Mouse (Mus musculus) frontal cortex, adult 2 months (tissue): ENCODE results near the gene Fbxo7. TPM values are rescaled to one million over a fixed set of nuclear protein-coding genes. Genes with fewer than 3 reads are reported as not detected.

Experiments used
- DNase-seq, 2 experiments: peaks; one replicate each; pipeline ENCODE4 v3.0.0; 2022; ENCODE audit warnings: low spot score in 1 of 2; ENCODE audit errors: extremely low spot score in 1 of 2
- polyA plus RNA-seq: library from polyadenylated mRNA; depleted of rRNA; stranded (reverse); fragments of >200 nt; gene quantifications from 2 replicates; pipeline ENCODE4 v1.2.3, GENCODE M21; 2012

The Fbxo7 gene
- polyA plus RNA-seq, 1 experiment, result 33.9 TPM

- DNase-seq, result no peak
Measured at GRCm38 (mm10) chr10:86034007-86034728, 12.4 kb downstream of the Fbxo7 start.

- DNase-seq, result no peak
Measured at GRCm38 (mm10) chr10:86043651-86044050, 21.9 kb downstream of the Fbxo7 start.

- DNase-seq, result no peak
Measured at GRCm38 (mm10) chr10:86044066-86044465, 22.3 kb downstream of the Fbxo7 start.

GRCm38 (mm10) chr10:86046371-86046770, 24.6 kb downstream of the Fbxo7 start:
- DNase-seq, result no peak

GRCm38 (mm10) chr10:86047786-86048185, 26.0 kb downstream of the Fbxo7 start:
- DNase-seq, result no peak

- DNase-seq, result no peak
Measured at GRCm38 (mm10) chr10:86050522-86050921, 28.8 kb downstream of the Fbxo7 start.

- DNase-seq, result no peak
Measured at GRCm38 (mm10) chr10:86052818-86053522, 31.2 kb downstream of the Fbxo7 start.

- no peak for DNase-seq
Measured at GRCm38 (mm10) chr10:86056297-86056903, 34.6 kb downstream of the Fbxo7 start.

GRCm38 (mm10) chr10:86057286-86057685, 35.5 kb downstream of the Fbxo7 start:
- no peak for DNase-seq

GRCm38 (mm10) chr10:86057712-86058111, 35.9 kb downstream of the Fbxo7 start:
- DNase-seq, result no peak

GRCm38 (mm10) chr10:86060267-86060666, 38.5 kb downstream of the Fbxo7 start:
- DNase-seq, result no peak

- no peak for DNase-seq
Measured at GRCm38 (mm10) chr10:86062261-86063017, 40.7 kb downstream of the Fbxo7 start.

GRCm38 (mm10) chr10:86063018-86063384, 41.2 kb downstream of the Fbxo7 start:
- no peak for DNase-seq

- peak; percentile 49 to 86 for DNase-seq
Measured at GRCm38 (mm10) chr10:86064937-86065336, 43.2 kb downstream of the Fbxo7 start.

- no peak for DNase-seq
Measured at GRCm38 (mm10) chr10:86065661-86066060, 43.9 kb downstream of the Fbxo7 start.

- DNase-seq, result no peak
Measured at GRCm38 (mm10) chr10:86066651-86067050, 44.9 kb downstream of the Fbxo7 start.

- no peak for DNase-seq
Measured at GRCm38 (mm10) chr10:86067911-86068310, 46.1 kb downstream of the Fbxo7 start.

GRCm38 (mm10) chr10:86069341-86069740, 47.6 kb downstream of the Fbxo7 start:
- DNase-seq, result no peak

GRCm38 (mm10) chr10:86070751-86071150, 49.0 kb downstream of the Fbxo7 start:
- no peak for DNase-seq

- no peak for DNase-seq
Measured at GRCm38 (mm10) chr10:86074134-86074533, 52.4 kb downstream of the Fbxo7 start.
